Mouse (Mus musculus) adrenal gland, adult 18-20 months (tissue): ENCODE measurements around the gene Eif4a3. TPM values are rescaled to one million over a fixed set of nuclear protein-coding genes. Genes with fewer than 3 reads are reported as not detected.
A peak's percentile ranks its signal among the peaks of the same experiment; 100 is the strongest.

Experiments
- DNase-seq, 2 experiments: peaks; one replicate each; pipeline ENCODE4 v3.0.0; 2021 to 2022; ENCODE audit warnings: low spot score in 2 of 2
- long read RNA-seq, 2 experiments: library from polyadenylated mRNA; stranded (forward); transcript quantifications; one replicate each; pipeline ENCODE4 v2.0.0; 2021
- total RNA-seq, 2 experiments: library from RNA; stranded (reverse); gene quantifications; 1 replicate in 1 of 2; 2 replicates in 1 of 2; pipeline ENCODE4 v1.2.3; 2021

Gene Eif4a3
- total RNA-seq, result 100 to 1,000 TPM; 130 to 134 TPM
- long read RNA-seq, experiment 1, transcript Eif4a3-201 (12 exons, 1,509 nt), result major isoform, 120 of 127 reads
- long read RNA-seq, experiment 1, partial matches to known transcripts, result 6 of 127 reads
- long read RNA-seq, experiment 1, other reads (novel, unspliced or antisense), result 1 of 127 reads
- long read RNA-seq, experiment 2, transcript Eif4a3-201 (12 exons, 1,509 nt), result major isoform, 304 of 345 reads
- long read RNA-seq, experiment 2, partial matches to known transcripts, result 29 of 345 reads
- long read RNA-seq, experiment 2, other reads (novel, unspliced or antisense), result 9 of 345 reads

DNA sequence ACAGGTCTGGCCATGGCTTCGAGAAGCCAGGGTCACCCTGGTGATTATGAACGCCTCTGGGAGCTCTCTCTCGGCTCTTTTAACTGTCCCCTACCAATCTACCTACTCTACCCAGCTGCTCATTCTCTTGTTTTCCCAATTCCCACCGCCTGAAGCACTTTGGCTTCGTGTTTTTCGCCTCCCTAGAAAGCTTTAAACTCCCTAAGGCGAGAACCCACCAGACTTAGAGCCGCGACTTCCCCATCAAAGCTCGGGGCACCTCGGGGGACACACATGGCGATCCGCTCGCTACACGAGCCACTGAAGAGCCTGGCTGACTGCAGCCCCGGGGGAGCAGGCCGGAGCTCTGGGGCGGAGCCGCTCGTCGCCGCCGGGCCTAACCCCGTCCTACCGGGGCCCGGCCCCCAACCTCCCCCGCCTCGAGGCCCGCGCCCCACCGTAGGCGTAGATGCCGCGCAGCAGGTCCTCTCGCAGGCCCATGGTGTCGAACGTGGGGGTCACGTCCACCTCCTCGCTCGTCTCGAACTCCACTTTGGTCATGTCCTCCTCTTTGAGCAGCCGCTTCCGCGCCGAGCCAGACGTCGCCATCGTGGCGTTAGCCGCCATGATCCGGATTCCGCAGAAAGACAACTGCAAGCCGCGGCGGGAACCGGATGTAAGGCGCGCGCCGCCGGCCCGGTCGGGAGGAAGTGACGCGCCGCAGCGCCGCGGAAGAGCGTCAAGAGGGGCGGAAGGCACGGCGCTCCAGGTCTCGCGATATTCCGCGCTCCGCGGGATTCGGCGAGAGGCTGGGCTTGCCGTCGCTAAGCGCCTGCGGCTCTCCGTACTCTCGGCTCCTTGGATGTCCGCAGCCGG lies at the start of gene Eif4a3:
Gene Eif4a3, minus strand, starts transcription at position 699 of the 855 bp plus-strand sequence.
- DNase-seq, result peak; percentile 98 to 99

DNA sequence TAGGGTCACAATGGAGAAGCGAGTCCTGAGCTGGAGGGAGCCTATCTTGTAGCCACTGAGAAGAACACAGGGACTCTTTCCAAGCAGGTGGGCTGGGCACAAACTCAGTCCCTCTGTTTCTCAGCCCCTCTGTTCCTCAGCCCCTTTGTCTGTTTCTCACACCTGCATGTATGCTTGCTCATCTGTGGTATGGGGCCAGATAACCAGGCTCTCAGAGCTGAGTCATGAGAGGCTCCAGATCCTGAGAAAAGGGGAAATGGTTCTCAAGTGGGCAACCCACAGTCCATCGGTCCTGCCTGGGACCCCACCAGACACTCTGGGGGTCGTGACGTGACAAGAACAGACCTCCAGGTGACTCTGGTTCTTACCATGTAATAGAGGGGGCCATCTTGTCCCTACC lies 47.2 kb upstream of the Eif4a3 start:
- DNase-seq, result no peak

DNA sequence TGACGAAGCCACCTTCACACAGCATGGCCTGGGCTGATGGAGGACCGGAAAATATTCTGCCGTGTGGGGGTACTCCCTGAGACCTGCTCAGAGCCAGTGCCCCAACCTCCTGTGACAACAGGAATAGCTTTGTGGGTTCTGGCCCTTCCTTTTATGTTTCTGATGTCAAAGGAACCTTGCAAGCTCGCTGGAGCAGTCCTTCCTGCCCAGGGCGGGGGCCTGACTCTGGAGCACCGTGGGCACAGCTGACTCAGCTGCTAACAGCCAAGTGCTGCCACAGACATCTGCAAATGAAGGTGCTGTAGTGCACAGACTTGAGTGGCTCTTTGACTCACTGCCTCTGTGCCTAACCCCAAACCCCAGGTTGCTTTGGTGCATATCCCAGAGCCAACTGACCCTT lies 45.0 kb upstream of the Eif4a3 start:
- no peak for DNase-seq

DNA sequence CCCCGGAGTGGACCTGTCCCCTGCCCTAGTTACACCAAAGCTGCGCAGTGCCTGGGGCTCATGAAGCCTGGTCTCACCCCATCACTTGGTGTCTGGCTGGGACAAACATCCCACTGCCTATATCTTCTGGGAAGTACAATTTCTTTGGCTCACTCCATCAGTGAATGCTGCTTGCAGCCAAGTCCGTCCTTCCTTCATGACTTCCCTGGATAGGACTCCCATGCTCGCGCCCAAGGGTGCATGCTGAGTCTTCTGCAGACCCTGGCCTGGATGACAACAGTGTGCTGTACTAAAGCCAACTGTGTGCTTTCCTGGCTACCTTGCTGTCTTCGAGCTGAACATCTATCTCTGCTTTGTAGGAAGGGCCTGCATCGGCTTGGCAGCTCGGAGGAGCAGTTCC lies 44.3 kb upstream of the Eif4a3 start:
- no peak for DNase-seq

DNA sequence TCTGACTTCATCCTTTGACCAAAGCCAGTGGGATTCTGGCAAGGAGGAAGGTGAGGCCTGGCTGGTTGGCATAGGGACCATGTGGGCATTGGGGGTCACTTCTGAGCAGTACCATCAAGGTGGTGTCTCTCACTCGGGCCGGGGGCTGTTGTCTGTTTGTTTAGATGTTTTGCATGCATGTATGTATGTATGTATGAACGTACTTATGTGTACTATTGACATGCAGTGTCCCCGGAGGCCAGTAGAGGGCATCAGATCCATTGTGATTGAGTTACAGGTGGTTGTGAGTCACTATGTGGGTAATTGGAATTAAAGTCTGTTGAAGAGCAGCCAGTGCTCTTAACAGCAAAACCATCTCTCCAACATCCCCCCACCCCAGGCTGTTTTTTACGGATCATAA lies 39.7 kb upstream of the Eif4a3 start:
- DNase-seq, result peak; percentile 69 to 77

DNA sequence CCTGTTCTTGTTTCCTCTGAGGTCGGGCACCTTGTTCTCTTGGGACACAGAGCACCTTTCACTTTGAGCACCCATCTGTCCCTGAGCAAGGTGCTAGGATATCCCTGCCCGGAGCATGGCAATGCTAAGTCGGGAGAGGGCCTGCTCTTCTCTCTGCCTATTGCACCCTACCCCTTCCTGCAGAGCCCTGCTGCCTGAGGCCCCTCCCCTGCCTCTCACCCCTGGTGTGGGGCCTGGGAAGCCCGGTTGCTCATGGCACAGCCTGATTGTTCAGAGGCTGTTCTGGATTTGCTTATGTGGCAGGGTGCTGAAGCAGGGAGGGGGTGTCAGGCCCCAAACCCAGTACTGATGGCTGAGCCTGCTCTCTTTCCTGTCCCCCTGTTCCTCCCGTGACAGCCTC lies 39.3 kb upstream of the Eif4a3 start:
- peak in 1 of 2 experiments; percentile 14 for DNase-seq

DNA sequence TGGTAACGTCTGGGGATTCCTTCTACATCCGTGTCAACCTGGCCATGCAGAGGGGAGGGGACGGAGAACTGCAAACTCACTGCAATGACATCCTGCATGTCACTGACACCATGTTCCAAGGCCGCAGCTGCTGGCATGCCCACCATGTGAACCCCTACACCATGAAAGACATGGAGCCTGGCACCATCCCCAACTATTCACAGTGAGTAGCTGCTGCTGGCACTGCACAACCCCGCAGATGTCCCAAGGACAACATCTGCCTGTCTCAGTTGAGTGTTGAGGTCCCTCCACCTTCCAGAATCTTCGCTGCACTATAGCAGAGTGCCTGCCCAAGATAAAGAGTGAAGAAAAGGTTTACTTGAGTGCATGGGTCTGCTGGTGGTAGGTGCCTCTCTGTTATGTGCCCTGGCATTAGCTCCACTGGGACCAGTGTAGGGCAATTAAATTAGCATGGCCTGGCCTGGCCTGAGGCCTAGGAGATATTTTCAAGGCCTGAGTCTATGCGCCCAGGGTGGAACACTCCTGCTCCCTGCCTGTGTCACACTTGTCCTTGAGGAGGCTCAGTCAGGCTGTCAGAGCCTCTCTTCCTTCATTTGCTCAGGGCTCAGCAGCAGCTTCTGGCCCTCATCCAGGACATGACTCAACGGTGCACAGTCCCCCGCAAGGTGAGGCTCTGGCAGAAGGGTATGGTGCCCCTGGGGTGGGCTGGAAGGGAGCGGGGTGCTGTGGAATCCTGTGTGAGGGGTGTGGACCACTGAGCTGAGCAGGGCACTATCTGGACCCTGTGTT lies 38.6 kb upstream of the Eif4a3 start:
- DNase-seq, result peak; percentile 63 to 72

DNA sequence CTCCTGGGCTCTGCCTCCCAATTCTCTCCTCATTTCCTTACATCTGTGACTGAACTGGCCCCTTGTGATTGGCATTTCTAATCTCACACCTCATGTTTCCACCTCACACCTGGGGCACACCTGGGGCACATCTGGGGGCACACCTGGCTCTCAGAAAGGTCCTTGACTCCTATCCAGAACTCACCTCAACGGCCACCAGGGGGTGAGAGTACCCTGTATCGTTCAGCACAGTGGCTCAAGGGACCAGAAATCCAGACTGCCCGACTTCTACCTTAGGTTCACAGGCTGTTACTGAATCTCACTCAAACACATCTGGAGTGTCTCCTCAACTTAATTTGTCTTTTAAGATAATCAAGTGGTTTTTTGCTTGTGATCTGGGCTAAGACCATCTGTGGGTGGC lies 32.1 kb upstream of the Eif4a3 start:
- DNase-seq, result no peak

DNA sequence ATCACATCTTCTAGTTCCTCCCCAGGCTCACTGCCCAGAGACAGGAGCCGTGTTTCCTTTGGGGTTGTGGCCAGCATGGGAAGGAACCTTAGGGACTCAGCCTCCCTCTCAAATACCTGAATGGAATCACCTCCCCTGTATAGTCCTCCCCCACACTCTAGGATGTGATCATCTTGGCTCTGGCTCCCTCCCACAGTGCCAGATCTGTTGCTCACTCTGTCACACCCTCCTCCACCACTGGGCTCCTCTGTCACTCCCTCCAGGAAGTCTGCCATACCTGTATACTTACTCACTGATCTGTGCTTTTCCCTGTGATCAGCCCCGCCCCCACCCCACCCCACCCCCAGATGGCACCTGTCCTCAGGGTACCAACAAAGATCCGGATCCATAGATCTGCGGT lies 30.7 kb upstream of the Eif4a3 start:
- no peak for DNase-seq

DNA sequence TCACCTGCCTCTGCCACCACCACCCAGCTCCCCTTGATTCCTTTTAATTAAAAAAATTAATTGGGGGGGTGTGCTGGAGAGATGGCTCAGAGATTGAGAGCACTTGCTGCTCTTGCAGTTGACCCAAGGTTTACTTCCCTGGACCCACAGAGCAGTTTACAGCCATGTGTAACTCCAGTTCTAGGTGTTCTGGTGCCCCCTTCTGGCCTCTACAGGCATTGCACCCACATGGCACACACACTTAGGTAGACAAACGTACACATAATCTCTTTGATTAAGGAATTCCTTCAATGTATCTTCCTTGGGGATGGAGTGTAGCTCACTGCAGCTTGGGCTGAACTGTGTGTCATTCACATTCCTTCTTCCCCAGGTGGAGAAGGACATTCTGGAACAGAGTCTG lies 25.2 kb upstream of the Eif4a3 start:
- no peak for DNase-seq

DNA sequence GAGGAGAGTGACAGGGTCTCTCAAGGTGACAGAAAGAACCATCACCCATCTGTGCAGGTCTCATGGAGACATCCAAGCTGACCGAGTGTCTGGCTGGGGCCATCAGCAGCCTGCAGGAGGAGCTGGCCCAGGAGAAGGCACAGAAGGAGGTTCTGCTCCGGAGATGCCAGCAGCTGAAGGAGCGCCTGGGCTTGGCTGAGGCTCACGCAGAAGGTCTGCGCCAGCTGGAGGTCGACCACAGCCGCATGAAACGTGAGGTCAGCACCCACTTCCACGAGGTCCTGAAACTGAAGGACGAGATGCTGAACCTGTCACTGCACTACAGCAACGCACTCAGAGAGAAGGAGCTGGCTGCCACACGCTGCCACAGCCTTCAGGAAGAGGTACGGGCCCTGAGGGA lies 22.6 kb upstream of the Eif4a3 start:
- no peak for DNase-seq

DNA sequence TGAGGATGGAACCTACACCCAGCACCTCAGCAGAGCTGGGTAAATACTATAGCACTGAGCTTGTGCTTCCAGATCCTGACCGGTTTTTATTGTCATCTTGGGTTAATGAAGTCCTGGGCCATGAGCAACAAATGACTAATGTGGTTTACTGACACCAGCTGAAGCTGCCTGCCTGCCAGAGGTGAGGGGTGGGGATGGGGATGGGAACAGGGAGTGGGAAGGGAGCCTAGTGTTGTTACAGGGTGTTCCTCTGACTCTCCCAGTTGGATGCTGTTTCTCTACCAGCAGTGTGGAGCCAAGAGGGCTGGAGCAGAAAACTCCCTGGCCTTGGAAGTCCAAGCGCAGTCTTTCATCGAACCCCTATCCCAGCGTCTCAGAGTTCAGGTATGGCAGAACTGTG lies 16.8 kb upstream of the Eif4a3 start:
- no peak for DNase-seq

DNA sequence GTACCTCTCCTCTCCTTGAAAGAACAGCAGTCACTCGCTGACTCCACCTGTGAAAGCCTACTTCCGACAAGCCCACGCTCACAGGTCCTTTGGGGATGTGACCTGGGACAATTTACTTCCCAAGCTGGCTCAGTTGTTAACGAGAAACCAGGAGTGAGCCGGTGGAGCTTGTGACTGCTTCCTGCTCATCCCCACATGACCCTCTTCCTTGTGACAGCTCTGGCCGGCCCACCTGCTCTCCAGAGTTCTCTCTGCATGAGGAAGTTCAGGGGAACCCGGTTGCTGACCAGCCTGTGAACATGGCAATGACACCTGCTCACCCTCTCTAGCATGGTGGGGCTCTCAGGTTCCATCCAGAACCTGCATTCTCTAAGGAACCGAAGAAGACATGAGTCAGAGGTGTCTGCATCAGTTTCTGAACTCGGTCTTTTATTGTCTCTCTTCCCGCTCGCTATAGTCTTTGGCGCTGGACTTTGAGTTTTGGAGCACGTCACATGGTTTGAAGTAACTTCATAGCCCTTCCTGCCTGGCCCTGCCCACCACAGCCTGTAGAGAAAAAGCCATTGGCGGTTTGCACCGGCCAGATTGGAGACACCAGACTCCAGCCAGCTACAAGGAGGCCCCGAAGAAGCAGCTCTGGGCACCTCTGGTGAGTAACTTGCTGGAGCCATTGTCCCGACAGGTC lies 14.5 kb upstream of the Eif4a3 start:
- no peak for DNase-seq

DNA sequence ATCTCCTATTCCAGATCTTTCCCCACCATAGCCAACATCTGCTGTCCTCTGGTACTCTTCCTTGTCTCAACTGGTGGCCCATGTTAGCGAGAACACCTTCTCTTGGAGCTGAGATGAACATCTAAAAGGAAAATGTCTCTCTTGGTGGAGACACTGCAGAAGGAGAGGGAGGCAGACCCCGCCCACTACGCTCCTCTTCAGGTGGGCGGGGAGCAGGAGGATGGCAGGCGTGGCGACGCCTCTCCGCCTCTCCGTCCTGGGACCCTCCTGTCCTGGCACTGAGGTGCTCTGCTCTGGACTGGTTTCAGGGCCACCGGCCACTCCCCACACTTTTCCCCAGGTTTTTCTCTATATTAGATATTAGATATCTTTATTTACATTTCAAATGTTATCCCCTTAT lies 10.7 kb upstream of the Eif4a3 start:
- no peak for DNase-seq

DNA sequence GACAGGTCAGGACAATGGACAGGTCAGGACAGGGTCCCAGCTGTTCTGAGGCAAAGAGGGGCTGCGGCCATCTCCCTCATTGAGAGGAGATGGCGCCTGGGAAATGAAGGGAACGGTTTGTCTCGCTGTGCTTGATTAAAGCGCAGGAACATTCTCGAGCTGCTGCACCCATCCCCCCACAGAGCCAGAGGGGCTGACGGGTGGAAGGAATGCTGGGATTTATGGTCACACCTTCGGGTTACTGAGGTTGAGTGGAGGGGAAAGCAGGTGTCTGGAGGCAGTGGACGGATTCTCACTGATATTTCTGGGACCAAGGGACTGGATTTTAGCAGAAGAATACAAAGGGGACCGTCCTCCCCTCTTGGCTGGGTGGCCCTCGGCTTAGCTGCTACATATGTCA lies 8.0 kb upstream of the Eif4a3 start:
- no peak for DNase-seq

DNA sequence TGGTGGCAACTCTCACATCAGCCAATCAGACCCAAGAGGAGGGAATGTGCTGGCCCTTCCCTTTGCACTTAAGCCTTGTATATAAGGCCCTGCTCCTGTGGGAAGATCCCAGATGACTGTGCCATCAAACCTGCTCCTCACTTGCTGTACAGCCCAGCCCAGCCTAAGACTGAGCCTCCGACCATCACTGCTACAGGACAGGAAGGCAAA lies 7.7 kb upstream of the Eif4a3 start, which contains the start of gene Card14:
Gene Card14, plus strand, starts transcription at position 111 of the 210 bp plus-strand sequence.
- no peak for DNase-seq

DNA sequence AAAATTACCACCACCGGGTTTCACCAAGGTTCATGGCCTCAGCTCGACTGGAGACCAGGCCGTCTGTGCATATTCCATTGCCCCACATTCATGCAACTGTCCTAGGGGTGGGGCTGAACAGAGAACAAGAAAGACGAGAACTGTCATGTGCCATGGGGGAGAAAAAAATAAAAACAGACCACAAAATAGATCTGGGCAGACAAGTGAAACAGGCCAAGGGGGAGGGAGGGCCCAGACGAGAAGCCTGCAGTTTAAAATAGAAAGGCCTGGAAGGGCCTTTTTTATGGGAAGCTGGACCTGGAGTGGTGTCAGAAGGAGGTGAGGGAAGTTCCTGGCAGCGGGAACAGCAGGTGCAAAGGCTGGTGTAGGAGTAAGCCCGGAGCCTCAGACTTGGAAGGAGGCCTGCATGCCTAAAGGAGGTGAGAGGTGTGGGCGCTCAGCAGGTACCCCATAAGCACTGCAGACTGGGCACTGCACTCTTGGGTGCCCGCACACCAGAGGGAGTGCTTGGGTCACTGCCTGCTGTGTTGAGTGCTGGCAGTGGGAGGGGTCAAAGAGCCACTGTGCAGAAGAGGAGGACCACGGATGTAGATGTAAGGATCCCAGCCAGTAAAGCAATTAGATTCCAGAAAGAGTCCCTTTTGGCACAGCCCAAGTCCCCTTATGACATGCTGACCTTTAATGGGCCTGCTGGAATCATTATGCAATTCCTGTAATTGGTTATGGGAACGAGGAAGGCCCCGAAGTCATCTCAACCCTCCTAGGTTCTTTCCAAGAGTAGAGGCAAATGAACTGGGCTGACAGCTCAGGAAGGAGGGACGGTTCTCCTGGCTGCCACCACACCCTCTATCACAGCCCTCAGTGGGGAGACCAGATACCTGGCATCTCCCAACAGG lies 7.1 kb upstream of the Eif4a3 start:
- DNase-seq, result no peak

DNA sequence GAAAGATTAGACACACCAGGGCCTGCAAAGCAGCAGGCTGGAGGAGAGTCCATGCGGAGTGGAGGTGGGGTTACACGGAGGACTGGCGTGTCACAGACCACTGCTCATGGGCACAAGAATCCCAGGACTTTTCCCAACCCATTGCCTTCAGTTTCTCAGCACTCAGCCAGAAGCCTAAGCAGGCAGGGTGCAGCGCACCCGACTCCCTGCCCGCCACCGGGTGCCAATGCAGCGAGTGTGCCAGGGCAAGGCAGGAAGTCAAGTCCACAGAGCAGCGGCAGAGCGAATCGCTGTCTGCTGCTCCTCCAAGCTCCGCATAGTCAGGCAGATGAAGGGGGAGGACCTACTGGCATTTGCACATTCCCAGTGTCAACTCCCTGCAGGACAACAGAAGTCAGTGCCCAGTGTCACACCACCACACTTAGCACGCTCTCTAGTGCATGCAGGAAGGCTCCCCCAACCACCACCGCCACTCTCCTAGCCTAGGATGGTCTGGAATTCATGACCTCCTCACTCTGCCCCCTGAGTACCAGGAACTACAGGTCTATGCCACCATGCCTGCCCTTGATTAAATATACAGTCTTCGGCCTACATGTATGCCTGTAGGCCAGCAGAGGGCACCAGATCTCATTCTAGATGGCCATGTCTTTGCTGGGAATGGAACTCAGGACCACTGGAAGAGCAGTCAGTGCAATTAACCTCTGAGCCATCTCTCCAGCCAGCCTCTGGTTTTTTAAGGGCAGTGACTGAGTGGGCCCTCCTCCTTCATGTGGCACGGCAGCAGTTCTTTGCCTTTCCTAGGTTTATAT lies 5.2 kb upstream of the Eif4a3 start:
- peak; percentile 31 to 57 for DNase-seq

DNA sequence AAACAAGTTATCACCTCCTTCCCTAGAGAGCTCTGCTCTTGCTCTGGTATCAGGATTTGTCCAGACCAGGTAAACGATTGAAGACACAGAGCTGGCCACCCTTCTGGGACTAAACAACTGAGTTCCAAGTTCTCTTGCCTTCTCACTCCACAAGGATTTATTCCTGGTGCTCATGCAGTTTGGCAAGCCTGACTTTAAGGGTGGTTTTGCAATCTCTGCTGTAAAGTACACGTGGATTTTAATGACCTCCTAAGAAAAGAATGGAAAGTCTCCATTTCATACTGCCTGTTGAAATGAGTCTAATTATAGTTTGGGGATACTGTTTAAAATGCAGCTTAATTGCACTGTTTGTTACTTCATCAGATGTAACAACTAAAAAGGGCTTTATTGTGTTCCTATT lies 1.1 kb upstream of the Eif4a3 start:
- no peak for DNase-seq
